Mouse (Mus musculus) stomach, postnatal 0 days (tissue): Measurements from ENCODE around the gene Gtf2f2. TPM values are rescaled to one million over a fixed set of nuclear protein-coding genes. Genes with fewer than 3 reads are reported as not detected.

Source experiments
- ATAC-seq: fragments of 200-750 bp; cut with Nextera tagmentation; 2 replicates; pipeline ENCODE4 v1.8.0; 2017; ENCODE audit not compliant: low FRiP score, low TSS enrichment
- DNase-seq: peaks from one replicate; pipeline ENCODE4 v3.0.0-alpha.2; 2016; ENCODE audit warnings: low spot score
- H3K27ac ChIP-seq: fragments of 300-500 bp; sonication (generic); replicated peaks from 2 replicates; pipeline ENCODE4 v1.5.1; 2014; ENCODE audit warnings: mild to moderate bottlenecking, control low read depth
- H3K27me3 ChIP-seq: fragments of 300-500 bp; sonication (generic); 2 replicates; pipeline ENCODE4 v1.6.1; 2014; ENCODE audit warnings: low read length; ENCODE audit not compliant: control insufficient read depth, insufficient read depth
- H3K36me3 ChIP-seq: fragments of 300-500 bp; sonication (generic); 2 replicates; pipeline ENCODE4 v1.6.1; 2014; ENCODE audit warnings: low read length, mixed read lengths; ENCODE audit not compliant: control insufficient read depth, insufficient read depth
- H3K4me1 ChIP-seq: fragments of 300-500 bp; sonication (generic); replicated peaks from 2 replicates; pipeline ENCODE4 v1.6.1; 2014; ENCODE audit warnings: antibody characterized with exemption; ENCODE audit not compliant: control insufficient read depth, insufficient read depth
- H3K4me2 ChIP-seq: fragments of 300-500 bp; sonication (generic); replicated peaks from 2 replicates; pipeline ENCODE4 v1.6.1; 2014; ENCODE audit warnings: low read depth, mild to moderate bottlenecking, control low read depth, moderate library complexity
- H3K4me3 ChIP-seq: fragments of 300-500 bp; sonication (generic); 2 replicates; pipeline ENCODE4 v1.5.1; 2014; ENCODE audit warnings: low read depth, low read length, control low read depth
- H3K9ac ChIP-seq: fragments of 300-500 bp; sonication (generic); 2 replicates; pipeline ENCODE4 v1.6.1; 2014; ENCODE audit warnings: mild to moderate bottlenecking, low read length, control low read depth, mixed read lengths
- H3K9me3 ChIP-seq: fragments of 300-500 bp; sonication (generic); 2 replicates; pipeline ENCODE4 v1.6.1; 2016; ENCODE audit warnings: low read length; ENCODE audit not compliant: control insufficient read depth
- CTCF ChIP-seq: IDR thresholded peaks from 2 replicates; pipeline ENCODE4 v1.5.1; 2016; ENCODE audit warnings: antibody characterized with exemption, low read depth, mild to moderate bottlenecking, moderate library complexity
- EP300 ChIP-seq: optimal IDR thresholded peaks from 2 replicates; pipeline ENCODE3; 2016; ENCODE audit warnings: antibody characterized with exemption
- WGBS: fragments of 180-500 bp; shearing (Covaris S2); extraction: QIAGEN DNeasy Blood & Tissue Kit; methylation state at CpG from one replicate; pipeline ENCODE4 v1.1.7; 2014; 5-methylcytosine and 5-hydroxymethylcytosine counted together
- polyA plus RNA-seq: library from polyadenylated mRNA; unstranded; fragments of >200 nt; fragmentation: Nextera tagmentation; extraction: Ambion mirVana; gene quantifications from 2 replicates; pipeline ENCODE4 v1.2.1, GENCODE M21; 2015

Gene Gtf2f2
- polyA plus RNA-seq, 1 experiment from 2014 or later = 36.8 TPM

DNA sequence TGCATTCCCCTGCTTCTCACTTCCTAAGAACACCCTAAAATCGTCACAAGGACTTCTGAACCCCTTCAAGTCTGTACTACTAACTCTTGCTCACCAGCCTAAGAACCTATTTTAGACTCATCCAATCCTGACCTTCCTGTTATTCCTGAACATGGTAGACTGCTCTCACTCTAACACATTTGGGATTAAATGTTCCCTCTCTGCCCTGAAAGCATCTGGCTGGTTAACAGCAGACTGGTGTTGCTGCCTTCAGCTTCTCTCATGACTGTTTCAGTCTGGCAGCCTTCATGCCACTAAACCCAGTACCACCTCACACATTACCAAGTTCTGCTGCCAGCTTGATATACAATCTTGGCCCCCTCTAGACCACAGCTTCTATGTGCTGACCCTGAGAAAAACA is 21.5 kb downstream of the Gtf2f2 start:
- TF ChIP-seq EP300 = no peak
- no peak for TF ChIP-seq CTCF
- no peak for DNase-seq

DNA sequence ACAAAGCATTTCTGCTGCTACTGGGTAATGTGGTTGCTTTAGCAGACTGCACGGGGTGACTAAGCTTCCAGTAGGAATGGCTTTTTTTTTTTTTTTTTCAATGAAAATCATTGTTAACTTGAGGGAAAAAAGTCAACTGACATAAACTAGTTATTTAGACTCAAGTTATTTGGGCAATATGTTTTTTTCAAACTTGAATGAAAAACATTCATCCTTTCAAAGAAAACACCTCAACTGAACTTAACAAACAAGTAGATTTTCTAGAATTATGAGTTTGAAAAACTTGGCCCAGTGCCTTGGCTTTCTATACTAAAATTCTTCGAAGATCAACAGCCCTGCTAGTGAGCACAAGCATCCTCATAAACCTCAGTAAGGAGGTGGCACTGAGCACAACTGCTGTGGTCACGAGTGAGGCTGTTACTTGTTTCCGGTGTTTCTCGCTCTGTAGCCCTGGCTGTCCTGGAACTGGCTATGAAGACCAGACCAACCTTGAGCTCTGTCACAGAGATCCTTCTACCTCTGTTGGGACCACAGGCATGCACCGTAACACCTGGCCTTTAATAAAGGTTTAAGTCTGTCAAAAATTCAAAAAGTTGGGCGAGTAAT is 23.7 kb downstream of the Gtf2f2 start:
- TF ChIP-seq EP300 (no peak), CTCF (no peak)

More for the DNA sequence above, 21.5 kb downstream of the Gtf2f2 start:
- H3K9me3 ChIP-seq = no peaks in the 10 kb centered on the region
- no peak overlapping the region for H3K9ac ChIP-seq
- H3K27ac ChIP-seq = no peak overlapping the region
- no peak overlapping the region for H3K4me3 ChIP-seq
- H3K4me2 ChIP-seq = no peak overlapping the region
- 87% methylated on average over 1 of the region's 1 CpGs for WGBS
- no peak for ATAC-seq
- no peaks in the 10 kb centered on the region for H3K4me1 ChIP-seq
- H3K36me3 ChIP-seq = no peaks in the 10 kb centered on the region
- H3K27me3 ChIP-seq = no peaks in the 10 kb centered on the region

DNA sequence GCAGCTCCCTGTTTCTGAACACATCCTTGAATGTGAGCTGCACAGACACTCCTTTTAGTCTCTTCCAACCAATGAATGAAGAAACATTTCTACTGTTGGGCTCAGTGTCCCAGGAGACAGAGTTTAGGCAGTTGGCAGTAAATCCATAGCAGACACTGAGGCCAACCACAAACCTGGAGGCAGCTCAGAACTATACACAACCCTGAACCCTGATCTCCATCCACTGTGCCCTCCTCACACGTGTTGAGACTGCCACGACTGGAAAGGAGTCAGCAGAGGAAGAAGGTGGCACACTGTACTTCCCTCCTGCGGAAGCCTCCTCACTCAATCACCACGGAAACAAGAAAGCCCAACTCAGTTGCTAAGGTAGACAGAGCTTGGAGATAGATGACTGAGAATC is 25.6 kb downstream of the Gtf2f2 start:
- Histone ChIP-seq H3K27ac (no peak overlapping the region; the same call in 1 of the 2 replicates), H3K9ac (no peak overlapping the region), H3K4me2 (no peak overlapping the region), H3K9me3 (no peaks in the 10 kb centered on the region), H3K4me3 (no peak overlapping the region), H3K36me3 (no peaks in the 10 kb centered on the region), H3K27me3 (no peaks in the 10 kb centered on the region), H3K4me1 (no peaks in the 10 kb centered on the region)
- DNase-seq (no peak), ATAC-seq (no peak)
- TF ChIP-seq EP300 (no peak), CTCF (no peak)
- 58% methylated on average over 4 of the region's 4 CpGs for WGBS

More for the DNA sequence above, 23.7 kb downstream of the Gtf2f2 start:
- H3K36me3 ChIP-seq = no peaks in the 10 kb centered on the region
- no peak overlapping the region for H3K4me3 ChIP-seq
- ATAC-seq = no peak
- no peak overlapping the region for H3K9ac ChIP-seq
- no peak overlapping the region for H3K4me2 ChIP-seq
- no peaks in the 10 kb centered on the region for H3K27me3 ChIP-seq
- 68% methylated on average over 7 of the region's 7 CpGs for WGBS
- H3K27ac ChIP-seq = no peak overlapping the region
- DNase-seq = no peak
- H3K4me1 ChIP-seq = no peaks in the 10 kb centered on the region
- H3K9me3 ChIP-seq = no peaks in the 10 kb centered on the region

DNA sequence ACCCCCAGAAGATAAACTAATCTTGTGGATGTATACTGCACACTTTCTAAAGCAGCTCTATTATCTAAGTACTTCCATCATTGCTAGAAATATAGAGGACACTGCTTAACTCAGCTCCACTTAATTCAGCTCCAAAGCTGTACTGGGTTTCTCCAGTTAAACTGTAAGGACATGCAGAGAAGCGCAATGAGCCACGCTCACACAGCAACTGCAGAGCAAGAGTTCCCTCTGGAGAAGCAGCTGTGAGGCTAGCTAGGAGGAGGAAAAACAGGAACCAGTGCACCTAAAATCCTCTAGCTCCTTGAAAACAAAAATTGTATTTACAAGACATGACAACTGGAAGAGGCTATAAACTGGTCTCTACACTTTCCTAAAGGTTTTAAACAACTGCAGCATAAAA is 26.8 kb downstream of the Gtf2f2 start:
- H3K4me1 ChIP-seq = no peaks in the 10 kb centered on the region
- no peak overlapping the region for H3K4me2 ChIP-seq
- no peak overlapping the region for H3K27ac ChIP-seq
- TF ChIP-seq CTCF (no peak), EP300 (no peak)
- H3K9me3 ChIP-seq = no peaks in the 10 kb centered on the region
- no peak overlapping the region for H3K4me3 ChIP-seq
- no peaks in the 10 kb centered on the region for H3K27me3 ChIP-seq
- 83% methylated on average over 2 of the region's 2 CpGs for whole genome bisulfite sequencing
- DNase-seq = no peak
- no peak overlapping the region for H3K9ac ChIP-seq
- H3K36me3 ChIP-seq = no peaks in the 10 kb centered on the region
- ATAC-seq = no peak

DNA sequence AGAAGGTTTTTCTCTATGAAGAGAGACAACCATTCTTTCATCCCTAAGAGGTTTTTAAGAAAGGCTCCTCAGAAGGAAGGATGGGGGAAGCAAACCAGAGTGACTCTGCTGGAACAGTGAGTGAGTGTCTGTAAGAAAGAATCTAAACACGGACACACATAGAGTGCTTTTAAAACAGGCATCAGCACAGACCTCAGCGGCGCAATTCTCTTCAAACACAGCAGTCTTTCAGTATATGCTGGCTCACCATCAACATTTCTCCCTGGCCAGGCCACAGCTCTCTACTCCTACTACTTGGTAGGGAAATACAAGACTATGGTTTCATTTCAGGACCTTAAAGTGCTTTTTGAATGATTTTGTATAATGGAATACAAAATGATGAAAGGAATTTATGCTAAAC is 29.4 kb downstream of the Gtf2f2 start:
- Histone ChIP-seq H3K27me3 (no peaks in the 10 kb centered on the region), H3K4me2 (no peak overlapping the region), H3K9me3 (no peaks in the 10 kb centered on the region), H3K27ac (no peak overlapping the region), H3K9ac (no peak overlapping the region), H3K36me3 (no peaks in the 10 kb centered on the region), H3K4me3 (no peak overlapping the region), H3K4me1 (no peaks in the 10 kb centered on the region)
- DNase-seq (no peak), ATAC-seq (no peak)
- 77% methylated on average over 3 of the region's 3 CpGs for WGBS
- TF ChIP-seq EP300 (no peak), CTCF (no peak)

DNA sequence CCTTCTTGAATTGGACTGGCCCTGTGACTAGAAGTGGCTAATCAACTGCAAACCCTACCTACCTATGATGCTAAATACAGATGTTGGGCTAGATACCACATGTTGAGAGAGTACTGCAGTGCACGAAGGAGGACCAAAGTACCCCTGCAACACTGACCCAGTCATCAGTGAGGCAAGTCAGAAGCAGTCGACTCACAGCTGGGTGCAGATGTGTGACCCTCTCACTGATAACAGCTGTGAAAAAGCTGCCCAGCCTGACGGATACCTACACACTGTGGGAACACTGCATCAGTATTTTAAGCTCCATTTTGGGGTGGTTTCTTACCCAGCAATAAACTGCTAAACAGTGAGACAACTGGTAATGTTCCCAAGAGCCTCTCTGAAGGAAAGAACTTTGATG is 34.6 kb downstream of the Gtf2f2 start:
- WGBS = 47% methylated on average over 3 of the region's 3 CpGs
- no peak overlapping the region for H3K27ac ChIP-seq
- TF ChIP-seq EP300 (no peak), CTCF (no peak)
- no peak overlapping the region for H3K9ac ChIP-seq
- H3K4me3 ChIP-seq = no peak overlapping the region
- H3K36me3 ChIP-seq = no peaks in the 10 kb centered on the region
- no peak for DNase-seq
- H3K4me2 ChIP-seq = no peak overlapping the region
- no peaks in the 10 kb centered on the region for H3K9me3 ChIP-seq
- H3K27me3 ChIP-seq = no peaks in the 10 kb centered on the region
- H3K4me1 ChIP-seq = no peaks in the 10 kb centered on the region
- no peak for ATAC-seq
